Mouse (Mus musculus): Measurements from ENCODE around the gene Hist1h1c. TPM values are rescaled to one million over a fixed set of nuclear protein-coding genes. Genes with fewer than 3 reads are reported as not detected.
"Not testable (repeated sequence)": the region's sequence is repeated elsewhere in the genome, so short reads cannot be mapped to it uniquely, and the experiment has no call there.

Hist1h1c gene
- total RNA-seq, 2 experiments from 2014 or later: 157 to 187 TPM

DNA sequence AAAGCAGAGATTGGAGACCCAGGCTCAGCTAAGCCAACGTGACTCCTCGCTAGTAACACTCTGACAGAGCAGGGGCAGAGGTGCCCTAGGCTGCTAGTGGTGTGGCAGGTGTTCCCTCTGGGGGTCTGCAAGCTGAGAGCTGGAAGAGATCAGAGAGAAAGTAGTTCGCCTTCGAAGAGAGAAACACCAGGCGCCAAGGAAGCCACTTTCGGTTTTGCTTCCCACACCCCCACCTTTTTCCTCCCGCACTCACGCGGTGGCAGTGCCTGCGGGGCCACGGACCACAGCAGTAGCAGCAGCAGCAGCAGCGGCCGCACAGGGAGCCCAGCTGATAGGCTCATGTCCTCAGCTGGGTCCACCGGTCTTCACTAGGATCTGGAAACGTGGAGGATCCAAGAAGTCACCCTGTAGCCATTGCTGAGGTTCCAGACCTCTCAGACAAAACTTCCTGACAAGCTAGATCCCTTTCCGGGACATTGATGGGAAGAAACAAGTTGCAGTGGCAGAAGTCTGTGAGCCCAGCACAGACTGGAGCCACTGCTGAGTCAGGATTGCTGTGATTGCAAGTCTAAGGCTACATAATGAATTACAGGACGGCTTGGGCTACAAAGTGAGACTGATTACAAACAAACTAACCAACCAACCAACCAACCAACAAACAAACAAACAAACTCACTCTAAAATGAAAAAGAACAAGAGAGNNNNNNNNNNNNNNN is 28.1 kb upstream of the Hist1h1c start, which contains the start of gene Hfe:
Gene Hfe, minus strand, starts transcription at position 481 of the 716 bp plus-strand sequence.
- DNase-seq (ENCODE audit: low spot score in 2 of 2): peak; percentile 53 to 56

DNA sequence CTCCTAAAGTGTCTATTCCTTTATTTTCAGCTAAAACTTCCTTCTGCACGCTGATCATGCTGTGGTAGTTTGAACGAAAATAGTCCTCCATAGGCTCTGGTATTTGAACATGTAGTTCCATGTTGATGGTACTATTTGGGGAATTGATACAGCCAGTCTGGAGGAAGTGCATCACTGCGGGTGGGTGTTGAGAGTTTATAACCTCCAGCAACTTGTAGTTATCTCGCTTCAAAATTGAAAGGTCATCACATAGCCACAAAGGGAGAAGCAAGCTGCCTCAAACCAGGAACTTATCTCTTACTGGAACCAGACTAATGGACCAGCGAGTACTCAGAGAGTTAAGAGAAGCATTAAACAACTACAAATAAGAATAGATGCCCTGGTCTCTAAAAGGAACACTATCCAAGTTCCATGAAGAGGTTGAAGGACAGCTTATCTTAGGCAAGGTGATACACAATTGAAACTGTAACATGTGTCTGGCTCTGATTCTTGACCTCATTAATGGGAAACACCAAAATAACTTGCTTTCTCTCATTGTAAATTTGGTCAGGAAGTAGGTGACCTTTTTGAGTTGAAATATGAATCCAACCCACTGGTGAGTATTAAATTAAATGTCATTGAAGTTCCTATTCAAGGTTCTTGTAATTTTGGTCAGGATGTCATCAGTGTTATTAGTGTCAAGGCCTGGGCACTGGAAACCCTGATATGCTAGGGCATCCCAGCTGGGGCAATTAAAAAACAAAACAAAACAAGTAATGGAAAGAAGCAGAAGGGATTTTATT is 22.2 kb upstream of the Hist1h1c start:
- DNase-seq (ENCODE audit: low spot score in 2 of 2): no peak

- DNase-seq (ENCODE audit: low spot score in 2 of 2): no peak
These were observed 21.4 kb upstream of the Hist1h1c start for GRCm38 (mm10) chr13:23717176-23717575.

GRCm38 (mm10) chr13:23717593-23718245 is 20.9 kb upstream of the Hist1h1c start:
- not testable (repeated sequence) for DNase-seq (ENCODE audit: low spot score in 2 of 2)

- DNase-seq (ENCODE audit: low spot score in 2 of 2): no peak
These were observed 14.4 kb upstream of the Hist1h1c start for GRCm38 (mm10) chr13:23724239-23724638.

GRCm38 (mm10) chr13:23725213-23725612 is 13.4 kb upstream of the Hist1h1c start:
- DNase-seq (ENCODE audit: low spot score in 2 of 2): no peak

GRCm38 (mm10) chr13:23728472-23729191 is 10.0 kb upstream of the Hist1h1c start:
- no peak for DNase-seq (ENCODE audit: low spot score in 2 of 2)

- DNase-seq (ENCODE audit: low spot score in 2 of 2): no peak
These were observed 9.4 kb upstream of the Hist1h1c start for GRCm38 (mm10) chr13:23729192-23729525.

DNA sequence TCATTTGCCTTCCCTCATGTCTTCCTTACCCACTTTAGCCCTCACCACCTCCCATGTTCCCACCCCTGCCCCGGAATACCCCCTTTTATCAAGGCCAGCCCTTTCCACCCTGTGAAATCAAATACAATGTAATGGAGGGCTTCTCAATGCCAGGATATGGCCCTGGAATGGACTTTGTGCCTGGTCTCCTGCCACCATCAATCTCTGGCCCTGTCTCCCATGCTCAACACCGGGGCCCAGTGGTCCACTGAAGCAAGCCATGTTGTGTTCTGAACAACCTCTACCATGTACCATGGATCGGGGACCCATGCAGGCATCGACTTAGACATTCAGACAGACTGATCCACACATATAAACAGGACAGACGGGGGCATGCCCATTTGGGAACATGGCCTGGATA is 8.9 kb upstream of the Hist1h1c start:
- DNase-seq (ENCODE audit: low spot score in 2 of 2): no peak

GRCm38 (mm10) chr13:23730479-23730878 is 8.1 kb upstream of the Hist1h1c start:
- no peak for DNase-seq (ENCODE audit: low spot score in 2 of 2)

DNA sequence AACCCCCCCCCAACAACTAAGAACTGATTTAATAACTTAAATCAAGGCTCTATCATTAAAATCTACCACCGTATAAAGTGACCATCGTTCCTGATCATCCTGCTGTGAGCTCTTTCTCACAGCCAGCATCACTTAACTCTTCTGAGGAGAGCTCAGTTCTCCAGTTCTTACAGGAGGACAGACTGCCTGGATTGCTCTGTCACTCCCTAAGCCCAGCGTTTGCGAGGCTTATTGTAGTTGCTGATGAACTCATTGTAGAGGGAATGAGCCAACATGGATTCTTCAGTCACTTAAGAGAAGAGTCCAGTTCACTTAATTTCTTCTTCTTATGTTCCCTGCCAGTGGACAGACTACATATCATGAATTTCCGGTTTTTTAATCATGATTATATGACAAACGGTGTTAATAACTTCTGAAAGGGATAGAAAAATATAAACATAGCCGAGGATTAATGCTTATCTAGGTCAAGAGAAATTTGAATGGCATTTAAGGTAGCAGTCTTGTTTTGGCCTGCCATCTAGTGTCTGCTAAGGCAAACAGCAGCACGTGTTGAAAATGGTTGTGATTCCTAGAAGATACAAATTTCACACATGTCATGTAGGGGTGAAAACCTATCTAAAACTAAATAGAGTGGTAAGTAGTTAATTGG is 6.3 kb upstream of the Hist1h1c start:
- DNase-seq (ENCODE audit: low spot score in 2 of 2): no peak

GRCm38 (mm10) chr13:23737091-23737490 is 1.5 kb upstream of the Hist1h1c start:
- no peak for DNase-seq (ENCODE audit: low spot score in 2 of 2)

GRCm38 (mm10) chr13:23738041-23738440 is 567 bp upstream of the Hist1h1c start:
- DNase-seq (ENCODE audit: low spot score in 2 of 2): no peak

DNA sequence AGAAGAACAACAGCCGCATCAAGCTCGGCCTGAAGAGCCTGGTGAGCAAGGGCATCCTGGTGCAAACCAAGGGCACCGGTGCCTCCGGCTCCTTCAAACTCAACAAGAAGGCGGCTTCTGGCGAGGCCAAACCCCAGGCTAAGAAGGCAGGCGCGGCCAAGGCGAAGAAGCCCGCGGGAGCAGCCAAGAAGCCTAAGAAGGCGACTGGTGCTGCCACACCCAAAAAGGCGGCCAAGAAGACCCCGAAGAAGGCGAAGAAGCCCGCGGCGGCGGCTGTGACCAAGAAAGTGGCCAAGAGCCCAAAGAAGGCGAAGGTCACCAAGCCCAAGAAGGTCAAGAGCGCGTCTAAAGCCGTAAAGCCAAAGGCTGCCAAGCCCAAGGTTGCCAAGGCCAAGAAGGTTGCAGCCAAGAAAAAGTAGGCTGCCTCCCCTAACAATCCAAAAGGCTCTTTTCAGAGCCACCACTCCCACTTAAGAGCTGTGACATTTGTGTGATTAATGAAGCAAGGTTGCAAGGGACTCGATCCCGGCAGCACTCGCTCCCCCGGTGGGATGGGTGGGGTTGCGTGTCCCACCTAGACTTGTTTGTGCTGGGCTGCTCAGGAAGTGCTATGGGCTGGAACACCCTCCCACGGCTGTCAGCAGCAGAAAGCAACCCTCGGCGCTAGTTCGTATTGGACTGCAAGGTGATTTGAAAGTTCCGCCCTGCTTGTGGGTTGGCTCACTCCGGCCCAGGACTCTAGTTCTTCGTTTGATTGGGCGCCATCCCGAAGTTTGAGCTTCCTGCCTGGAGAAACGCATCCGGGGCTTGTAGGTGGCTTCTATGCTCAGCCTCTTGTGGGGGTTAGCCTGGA is 687 bp downstream of the Hist1h1c start:
- DNase-seq (ENCODE audit: low spot score in 2 of 2): peak; percentile 78 to 79

DNA sequence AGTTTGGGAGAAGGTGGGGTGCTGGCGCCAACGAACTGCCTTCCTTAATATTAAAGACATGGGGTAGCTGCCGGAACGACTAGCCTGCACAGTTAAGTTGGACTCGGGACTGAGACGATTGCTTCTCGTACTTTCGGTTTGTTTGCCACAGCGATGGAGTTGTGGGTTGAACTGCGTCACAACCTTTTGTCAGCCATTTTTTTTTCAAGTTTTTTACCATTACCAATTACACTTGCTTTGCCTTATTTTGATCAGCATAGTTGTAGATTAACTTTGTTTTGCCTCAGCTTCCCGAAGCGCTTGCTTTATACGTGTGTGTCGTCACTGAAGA is 1.3 kb downstream of the Hist1h1c start:
- no peak for DNase-seq (ENCODE audit: low spot score in 2 of 2)

DNA sequence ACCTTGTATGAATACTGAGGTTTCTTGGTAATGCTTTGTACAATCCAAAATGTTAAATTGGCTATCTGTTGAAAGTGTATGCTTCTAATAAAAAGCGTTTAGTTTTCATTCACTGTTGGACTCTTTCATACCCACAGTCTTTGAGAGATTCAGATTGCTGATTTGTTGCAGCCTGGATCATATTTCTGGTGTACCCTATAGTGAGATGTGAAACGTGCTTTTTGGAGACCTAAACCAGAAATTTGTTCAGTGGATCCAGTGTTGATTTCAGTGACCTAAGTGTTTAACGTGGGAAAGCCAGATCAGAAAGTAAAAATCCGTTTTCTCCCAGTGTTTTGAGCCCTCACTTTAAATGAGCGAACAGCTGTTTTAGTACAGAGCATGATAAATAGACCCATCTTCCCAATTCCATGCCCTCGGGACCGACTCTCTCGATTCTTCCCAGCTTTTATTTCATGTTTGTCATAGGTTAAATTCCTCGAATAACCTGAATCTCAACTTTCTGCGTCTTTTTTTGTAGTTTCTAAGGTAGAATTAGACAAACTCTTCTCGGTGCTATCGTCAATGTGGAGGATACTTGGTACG is 1.7 kb downstream of the Hist1h1c start:
- DNase-seq (ENCODE audit: low spot score in 2 of 2): no peak

DNA sequence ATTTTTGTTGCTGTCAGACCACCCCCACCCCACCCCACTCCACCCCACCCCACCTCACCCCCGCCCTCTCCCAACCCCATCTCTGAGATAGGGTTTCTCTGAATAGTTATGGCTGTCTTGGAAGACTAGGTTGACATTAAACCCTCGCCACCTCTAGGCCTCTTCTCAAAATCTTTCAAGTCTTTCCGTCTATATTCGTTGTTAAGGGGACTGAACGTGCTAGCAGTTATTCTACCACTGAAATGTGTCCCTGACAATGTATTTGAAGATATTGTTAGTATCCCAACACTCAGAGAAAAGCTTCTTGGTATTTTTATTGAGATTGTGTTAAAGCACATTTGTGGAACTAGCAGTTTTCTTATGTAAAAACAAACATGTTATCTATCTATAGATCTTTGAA is 2.3 kb downstream of the Hist1h1c start:
- DNase-seq (ENCODE audit: low spot score in 2 of 2): no peak

- DNase-seq (ENCODE audit: low spot score in 2 of 2): no peak
These were observed 3.4 kb downstream of the Hist1h1c start for GRCm38 (mm10) chr13:23742007-23742406.

DNA sequence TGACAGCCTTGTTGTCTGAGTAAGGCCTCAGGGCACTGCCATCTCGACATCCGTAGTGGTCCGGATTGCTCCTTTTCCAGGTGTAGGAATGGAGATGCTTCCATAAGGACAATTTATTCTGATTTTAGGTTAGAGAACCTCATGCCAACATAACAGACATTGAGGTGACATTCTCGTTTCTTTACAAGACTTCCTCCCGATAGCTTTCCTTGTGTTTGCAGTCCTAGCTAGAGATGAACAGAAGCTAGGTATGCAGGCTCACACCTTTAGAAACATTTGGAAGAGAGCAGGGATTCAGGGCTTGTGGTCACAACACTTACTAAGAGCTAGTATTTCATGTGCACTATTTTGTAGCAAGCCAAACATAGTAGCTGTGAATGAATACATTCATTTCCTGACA is 4.6 kb downstream of the Hist1h1c start:
- no peak for DNase-seq (ENCODE audit: low spot score in 2 of 2)

- DNase-seq (ENCODE audit: low spot score in 2 of 2): no peak
These were observed 5.4 kb downstream of the Hist1h1c start for GRCm38 (mm10) chr13:23743963-23744362.

All from adrenal gland, adult 18-20 months (tissue).